Mouse (Mus musculus): ENCODE measurements around the gene Syt5.
A peak's percentile ranks its signal among the peaks of the same experiment; 100 is the strongest.

The Syt5 gene

DNA sequence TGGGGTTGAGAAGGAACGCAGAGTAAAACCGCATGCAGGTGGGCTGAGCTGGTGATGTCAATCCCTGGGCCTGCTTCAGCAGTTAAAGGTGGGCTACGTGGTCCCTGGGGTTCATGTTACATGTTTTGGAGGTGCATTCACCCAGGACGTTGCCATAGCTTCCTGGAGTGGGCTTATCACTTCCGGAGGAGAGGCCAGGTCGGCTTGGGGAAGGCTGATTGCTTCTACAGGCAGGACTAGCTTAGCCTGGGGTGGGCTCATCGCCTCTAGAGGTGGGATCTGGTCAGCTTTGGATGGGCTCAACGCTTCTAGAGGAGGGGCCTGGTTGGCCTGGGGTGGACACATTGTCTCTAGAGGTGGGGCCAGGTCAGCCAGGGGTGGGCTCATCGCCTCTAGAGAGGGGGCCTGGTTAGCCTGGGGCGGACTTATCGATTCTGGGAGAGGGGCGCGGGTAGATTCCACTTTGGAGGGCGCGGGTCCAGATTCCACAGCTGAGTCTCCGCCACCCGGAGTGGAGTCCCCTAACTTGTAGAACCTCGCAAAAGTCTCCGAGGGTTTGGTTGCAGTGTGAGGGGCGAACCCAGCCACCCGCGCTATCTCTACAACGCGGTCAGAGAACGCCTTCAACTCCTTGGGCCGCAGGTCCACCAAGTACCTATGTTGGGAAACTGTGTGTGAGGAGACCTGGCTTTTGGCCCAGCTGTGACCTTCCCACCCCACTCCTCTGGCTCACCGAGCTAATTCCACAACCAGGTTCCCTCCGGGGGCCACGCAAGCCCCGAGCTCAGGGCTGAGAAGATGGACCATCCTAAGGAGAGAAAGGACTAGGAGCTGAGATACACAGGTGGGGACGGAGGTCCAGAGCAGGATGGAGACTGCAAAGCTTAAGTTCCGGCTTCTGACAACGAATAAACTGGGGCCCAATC, 23.9 kb downstream of the Syt5 start:
- no peak for DNase-seq (ENCODE audit: low spot score in 2 of 2)

DNA sequence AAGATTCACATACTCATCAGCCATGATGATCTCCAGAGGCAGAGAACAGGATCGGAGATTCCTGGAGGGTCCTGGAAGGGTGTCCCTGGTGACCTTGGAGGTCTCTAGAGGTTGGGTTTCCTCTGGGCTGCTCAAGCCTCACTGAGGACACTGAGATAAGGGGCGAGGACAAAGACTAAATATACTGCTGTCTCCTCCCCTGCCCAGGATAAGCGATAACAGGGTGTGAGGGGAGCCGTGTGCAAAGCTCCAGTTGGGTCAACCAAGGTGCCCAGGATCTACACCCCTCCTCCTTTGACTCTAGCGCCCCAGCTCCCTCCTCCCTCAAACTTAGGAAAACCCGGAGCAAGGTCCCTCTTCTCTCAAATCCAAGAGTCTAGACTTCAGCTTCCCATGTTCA, 25.0 kb downstream of the Syt5 start:
- DNase-seq (ENCODE audit: low spot score in 2 of 2) = no peak

DNA sequence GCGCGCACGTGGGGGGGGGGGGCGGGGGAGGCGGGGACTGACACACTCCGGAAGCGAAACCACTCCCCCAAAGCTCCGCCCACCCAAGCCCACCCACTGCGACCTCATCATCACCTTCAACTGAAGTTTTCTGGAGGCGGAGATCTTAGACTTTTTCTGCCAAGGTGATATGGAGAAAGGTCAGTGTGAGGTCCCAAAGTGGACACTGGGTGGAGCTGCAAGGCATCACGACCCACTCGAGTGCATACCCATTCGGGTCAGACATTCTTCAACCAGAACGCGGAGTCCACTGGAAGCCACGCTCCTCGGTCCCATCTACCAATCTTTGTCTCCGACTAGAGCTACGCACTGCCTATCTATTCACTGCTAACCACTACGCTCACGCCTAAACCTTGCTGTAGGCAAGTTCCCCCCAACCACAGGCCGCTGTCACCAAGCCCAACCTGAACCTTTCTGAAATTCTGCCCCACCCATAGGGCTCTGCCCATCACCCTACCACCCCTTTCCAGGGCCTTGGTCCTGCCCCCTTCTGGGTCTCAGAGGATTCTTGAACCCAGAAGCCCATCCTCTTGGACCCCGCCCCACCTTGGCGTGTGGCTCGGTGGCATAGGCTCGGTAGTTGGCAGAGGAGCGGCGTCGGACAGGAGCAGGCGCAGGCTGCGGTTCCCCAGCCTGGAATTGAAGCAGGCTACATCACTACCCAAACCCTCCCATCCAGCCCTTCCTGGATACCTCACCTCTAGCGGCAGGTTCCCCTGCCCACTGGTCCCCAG, 25.9 kb downstream of the Syt5 start:
- no peak for DNase-seq (ENCODE audit: low spot score in 2 of 2)

DNA sequence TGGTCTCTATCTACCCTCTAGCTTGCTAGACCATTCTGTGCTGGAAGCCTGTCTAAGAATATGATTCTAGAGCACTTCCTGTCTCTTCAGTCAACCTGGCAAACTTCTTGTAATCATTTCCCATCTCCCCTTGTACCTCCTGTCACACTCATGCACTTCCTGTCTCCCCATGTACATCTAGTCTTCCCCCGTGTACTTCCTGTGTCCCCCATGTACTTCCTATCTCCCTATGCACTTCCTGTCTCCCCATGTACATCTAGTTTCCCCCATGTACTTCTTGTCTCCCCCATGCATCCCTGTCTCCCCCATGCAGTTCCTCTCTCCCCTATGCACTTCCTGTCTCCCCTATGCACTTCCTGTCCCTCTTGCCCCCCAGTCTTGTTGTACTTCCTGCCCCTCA, 28.9 kb downstream of the Syt5 start:
- DNase-seq (ENCODE audit: low spot score in 2 of 2) = no peak

DNA sequence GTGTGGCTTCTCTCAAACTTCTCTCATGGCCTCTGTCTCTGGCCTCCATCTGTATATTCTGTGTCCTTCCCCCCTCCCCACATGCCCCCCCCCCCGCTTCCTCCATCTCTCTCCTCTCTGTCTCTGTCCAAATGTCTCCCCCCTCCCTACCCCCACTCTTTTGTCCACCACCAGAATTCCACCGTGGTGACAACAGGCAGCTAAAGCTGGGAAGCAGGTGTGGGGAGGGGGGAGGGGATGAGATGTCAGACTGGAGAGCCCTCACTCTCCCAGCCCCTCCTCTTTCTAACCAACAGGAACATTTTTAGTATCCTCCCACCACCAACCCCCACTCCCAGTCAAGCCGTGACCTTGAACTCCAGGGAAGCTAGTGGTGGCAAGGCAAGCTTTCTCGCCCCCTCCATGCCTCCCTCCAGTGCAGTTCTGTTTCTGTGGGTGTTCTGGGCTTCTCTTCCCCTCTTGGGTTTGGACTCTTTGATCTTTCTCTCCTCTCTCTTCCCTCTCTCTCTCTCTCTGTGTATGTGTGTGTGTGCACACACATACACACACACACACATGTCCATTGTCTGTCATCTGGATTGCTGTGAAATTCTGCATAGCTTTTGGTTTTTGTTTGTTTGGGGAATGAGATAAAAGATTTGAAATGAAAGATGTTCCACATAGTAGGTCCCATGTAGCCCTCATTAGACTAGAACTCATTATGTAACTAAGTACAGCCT, 30.9 kb downstream of the Syt5 start, which contains the start of gene Tnnt1:
Gene Tnnt1, minus strand, starts transcription at position 51 of the 719 bp plus-strand sequence.
- no peak for DNase-seq (ENCODE audit: low spot score in 2 of 2)

DNA sequence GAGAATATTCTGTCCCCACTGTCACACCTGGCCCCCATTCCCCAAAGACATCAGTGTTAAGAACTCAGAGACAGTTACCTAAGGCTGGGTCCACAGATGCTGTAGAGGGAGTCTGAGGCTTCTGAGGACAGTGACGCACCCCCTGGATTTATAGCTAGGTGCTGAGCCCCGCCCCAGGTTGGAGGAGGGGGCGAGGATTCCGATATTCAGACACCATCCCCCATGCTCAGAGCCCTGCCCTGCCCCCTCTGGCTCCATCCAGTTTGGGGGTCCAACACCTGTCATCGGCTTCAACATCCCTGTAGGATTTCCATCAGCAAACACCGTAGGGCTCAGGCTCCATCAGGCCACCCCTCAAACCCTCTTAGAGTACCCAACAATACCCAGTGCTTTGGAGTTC, 31.5 kb downstream of the Syt5 start:
- DNase-seq (ENCODE audit: low spot score in 2 of 2) = no peak

DNA sequence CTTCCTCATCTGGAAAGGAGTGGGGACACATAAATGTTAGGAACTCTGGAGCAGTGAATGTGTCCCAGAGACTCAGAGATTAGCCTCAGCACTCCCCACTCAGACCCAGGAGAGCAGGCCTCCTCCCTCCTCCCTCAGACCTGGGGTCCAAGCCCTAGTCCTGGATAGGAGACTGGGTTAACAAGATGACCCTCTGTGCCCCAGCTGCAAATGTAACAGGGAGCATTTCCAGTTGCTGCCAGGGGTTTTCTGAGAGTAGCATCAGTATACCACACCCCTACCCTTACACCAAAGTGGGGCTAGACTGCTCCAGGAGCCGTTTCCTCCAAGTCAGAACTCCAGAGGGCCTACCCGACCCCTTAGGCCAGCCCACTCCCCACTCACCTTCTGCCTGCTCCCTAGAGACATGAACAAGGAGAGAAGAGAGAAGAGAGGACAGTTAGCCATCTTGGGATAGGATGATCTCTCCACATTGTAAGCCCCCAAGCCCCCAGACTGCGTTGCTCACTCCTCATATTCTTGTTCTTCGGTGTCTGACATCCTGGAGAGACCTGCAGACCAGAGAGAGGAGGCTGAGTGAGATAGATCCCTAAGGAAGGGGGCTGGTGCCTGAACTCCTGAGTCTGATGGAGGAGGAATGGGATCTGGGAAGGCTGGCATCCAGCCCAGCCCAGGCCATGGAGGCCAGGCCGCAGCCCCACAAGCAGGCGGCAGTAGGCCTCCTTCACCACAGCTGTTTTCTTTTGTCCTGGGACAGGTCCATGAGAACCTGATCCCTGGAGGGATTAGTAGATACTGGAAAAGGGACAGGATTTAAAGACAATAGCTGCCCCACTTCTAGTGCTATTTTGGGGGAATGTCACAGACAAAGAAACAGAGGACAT, 33.3 kb downstream of the Syt5 start:
- no peak for DNase-seq (ENCODE audit: low spot score in 2 of 2)

DNA sequence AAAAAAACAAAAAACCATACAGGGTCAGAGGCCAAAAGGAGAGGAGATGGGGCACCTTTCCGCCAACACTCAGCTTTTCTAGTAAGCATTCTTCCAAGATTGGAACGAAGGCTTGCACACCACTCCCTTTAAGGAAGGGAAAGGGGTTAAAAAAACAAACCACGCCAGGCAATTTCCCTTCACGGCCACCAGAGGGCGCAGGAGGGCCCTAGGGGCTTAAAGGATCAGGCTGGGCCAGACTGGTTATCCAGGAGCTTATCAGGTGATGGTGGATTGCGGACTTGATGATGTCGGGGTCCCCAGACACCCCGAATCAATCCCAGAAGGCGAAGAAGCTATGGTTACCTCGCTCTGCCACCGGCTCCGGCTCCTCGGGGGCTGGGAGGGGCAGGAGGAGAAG, 34.1 kb downstream of the Syt5 start:
- peak in 1 of 2 experiments; percentile 41 for DNase-seq (ENCODE audit: low spot score in 2 of 2)

DNA sequence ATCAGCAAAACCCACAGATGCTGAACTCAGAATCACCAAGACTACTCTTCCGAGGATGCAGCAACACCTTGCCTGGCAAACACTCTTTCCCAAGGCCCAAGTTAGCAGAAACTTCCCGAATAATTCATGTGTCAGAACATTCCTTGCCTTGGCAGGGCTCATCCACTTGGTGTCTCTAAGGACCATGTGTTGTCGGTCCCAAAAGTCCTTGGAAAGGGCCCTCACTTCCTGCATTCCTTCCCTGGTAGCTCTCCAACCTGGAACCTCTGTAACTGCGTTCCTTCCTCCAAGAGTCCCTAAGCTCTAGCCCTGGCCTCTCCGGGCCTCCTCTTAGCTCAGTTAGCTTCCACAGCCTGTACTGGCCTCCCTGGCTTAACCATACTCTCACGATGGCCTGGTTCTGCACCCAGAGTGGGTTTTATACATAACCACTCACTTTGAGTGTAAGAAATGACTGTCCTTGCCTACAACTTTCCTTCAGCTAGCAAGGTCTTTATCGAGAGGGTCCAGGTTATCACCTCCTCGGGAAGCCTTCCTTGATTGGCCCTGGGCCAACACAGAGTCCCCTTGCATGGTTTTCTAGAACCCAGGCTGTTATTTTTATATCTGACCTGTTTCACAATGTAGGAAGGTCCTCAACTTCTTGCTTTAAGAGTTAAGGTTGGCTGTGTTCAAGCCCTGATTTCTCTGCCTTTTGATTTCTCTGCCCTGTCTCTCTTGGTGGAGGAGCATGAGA, 35.7 kb downstream of the Syt5 start:
- no peak for DNase-seq (ENCODE audit: low spot score in 2 of 2)

DNA sequence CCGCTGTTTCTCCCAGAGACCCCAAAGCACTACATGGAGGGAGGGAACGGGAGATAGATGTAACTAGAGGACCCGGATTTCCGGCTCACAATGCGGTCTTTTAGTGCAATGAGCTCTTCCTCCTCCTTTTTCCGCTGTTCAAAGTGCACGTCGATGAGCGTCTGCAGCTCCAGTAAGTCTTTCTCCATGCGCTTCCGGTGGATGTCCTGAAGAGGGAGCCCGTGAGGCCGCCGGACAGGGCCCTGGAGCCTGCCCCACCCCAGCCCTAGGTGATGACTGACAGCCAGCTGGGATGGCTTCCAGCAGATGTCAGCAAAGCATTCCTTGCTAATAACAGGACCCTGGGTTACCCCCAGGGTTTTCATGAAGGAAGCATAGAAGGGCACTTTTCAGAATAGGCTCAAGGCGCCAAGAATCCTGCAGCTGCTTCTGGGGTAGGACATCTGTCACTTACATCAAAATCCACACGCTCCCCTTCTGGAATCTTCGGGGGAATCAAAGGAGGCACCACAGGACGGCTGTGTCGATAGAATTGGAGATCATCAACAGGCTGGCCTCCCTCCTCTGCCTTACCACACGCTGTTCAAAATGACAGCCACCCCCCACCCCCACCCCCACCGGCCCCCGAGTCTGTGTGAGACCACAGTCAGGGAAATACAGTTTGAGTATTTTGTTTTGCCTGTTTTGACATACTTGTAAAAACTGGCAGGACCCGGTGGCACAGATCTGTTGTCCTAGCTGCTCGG, 37.3 kb downstream of the Syt5 start:
- peak; percentile 33 to 67 for DNase-seq (ENCODE audit: low spot score in 2 of 2)

DNA sequence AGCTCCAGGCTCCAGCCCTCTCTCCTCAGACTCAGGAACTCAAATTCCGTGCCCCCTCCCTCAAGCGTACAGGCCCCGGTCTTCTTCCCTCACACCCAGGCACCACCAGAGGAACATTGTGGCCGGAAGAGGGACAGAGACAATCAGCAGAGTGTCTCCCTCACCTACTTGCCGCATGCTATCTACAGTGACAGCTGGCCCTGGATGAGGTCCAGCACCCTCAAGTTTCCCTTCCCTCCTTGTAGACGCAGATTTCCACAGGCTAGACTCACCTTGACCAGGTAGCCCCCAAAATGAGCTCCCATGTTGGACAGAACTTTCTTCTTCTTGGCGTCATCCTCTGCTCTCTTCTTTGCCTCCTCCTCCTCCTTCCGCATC, 38.6 kb downstream of the Syt5 start:
- DNase-seq (ENCODE audit: low spot score in 2 of 2) = no peak

DNA sequence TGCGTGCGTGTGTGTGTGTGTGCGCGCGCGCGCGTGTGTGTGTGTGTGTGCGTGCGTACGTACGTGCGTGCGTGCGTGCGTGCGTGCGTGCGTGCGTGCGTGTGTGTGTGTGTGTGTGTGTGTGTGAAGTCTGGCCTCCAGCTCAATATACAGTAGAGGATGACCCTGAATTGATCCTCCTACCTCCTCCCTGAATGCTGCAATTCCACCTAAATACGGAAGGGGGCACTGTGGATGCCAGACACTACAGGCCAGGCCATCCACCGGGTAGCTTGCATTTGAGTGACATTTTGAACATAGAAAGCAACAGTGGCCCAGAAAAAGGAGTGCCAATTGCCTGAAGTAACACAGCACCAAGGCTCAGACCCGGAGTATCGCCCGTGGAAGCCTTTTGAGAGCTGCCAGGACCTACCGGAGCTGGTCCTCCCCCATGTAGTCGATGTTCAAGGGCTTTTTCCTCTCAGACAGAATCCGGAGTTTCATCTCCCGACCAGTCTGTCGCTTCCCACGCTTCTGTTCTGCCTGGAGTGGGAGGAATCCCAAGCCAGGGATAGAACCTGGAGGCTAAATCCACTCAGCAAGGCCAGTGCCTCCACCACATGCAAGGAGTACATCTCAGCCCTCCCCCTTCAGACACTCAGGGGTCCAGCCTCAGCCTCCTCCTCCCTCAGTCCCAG, 39.1 kb downstream of the Syt5 start:
- no peak for DNase-seq (ENCODE audit: low spot score in 2 of 2)

DNA sequence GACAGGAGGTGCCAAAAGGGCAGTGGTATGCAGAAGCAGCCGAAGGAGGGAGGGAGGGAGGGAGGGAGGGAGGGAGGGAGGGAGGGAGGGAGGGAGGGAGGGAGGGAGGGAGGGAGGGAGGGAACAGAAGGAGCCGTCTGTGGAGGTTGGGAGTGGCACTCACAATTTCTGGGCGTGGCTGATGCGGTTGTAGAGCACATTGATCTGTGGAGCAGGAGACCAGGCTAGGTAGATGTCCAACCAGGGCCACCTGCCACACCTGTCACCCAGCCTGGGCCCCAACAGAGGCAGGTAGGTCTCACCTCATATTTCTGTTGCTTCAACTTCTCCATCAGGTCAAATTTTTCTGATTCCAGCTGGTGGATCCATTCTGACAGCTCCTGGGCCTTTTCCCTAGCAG, 40.1 kb downstream of the Syt5 start:
- no peak for DNase-seq (ENCODE audit: low spot score in 2 of 2)

DNA sequence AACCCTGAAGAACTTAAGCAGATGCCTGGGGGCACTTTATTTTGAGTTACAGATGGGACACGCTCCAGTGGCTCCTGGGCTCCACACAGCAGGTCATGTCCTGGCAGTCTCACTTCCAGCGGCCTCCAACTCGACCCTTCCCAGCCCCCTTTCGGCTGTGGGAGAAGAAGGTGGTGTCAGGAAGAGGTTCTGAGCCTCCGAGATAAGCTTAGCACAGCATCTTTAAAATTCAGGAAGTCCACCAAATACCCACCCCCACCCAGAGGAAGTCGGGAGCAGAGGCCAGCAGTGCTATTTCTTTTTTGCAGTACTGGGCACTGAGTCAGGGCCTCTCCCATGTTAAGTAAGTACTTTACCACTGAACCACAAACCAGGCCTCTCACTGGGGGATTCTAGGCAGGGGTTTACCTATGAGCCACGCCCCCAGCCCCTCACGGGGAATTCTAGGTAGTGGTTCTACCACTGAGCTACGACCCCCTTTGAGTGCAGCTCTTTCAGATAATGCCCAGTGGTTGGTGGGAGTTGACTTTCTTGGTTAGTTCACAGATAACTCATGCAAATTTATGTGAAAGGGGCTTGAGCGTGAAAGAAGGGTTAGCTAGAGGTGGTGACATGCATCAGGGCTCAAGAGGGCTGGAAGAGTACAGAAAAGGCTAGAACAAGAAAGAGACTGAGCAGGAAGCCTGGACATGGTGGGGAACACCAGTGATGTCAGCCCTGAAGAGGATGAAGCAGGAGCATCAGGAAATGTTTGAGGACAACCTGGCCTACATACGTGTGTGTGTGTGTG, 42.5 kb downstream of the Syt5 start:
- no peak for DNase-seq (ENCODE audit: low spot score in 2 of 2)

DNA sequence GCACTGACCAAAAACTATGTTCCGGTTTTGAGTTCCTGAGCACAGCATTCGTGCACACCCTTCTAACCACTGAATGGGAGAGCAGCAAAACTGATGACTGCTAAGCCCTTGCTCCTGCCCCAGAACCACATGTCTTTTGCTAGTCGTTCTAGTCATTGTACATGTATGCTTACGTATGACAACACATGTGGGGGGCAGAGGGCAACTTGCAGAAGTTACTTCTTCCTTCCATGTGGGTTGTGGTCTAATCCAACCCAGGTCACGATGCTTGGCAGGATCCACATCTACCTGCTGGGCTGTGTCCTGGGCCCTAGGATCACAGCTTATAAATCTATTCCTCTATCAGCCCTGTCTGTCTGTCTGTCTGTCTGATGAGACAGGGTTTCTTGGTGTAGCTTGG, 43.5 kb downstream of the Syt5 start:
- no peak for DNase-seq (ENCODE audit: low spot score in 2 of 2)

DNA sequence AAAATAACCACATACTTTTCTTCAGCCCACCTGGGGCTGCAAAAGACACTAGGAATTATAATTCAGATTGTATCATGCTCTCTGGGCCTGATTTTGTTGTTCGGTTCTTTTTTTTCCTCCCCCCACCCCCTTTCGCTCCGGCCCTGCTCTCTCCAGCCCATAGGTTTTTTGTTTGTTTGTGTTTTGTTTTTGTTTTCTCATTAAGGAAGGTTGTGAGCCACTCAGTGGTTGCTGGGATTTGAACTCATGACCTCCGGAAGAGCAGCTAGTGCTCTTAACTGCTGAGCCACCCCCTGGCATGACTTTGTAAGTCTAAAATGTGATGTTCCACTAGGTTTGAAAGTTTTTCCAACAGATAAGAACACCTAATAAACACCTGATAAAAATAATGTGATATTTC, 44.2 kb downstream of the Syt5 start:
- no peak for DNase-seq (ENCODE audit: low spot score in 2 of 2)

DNA sequence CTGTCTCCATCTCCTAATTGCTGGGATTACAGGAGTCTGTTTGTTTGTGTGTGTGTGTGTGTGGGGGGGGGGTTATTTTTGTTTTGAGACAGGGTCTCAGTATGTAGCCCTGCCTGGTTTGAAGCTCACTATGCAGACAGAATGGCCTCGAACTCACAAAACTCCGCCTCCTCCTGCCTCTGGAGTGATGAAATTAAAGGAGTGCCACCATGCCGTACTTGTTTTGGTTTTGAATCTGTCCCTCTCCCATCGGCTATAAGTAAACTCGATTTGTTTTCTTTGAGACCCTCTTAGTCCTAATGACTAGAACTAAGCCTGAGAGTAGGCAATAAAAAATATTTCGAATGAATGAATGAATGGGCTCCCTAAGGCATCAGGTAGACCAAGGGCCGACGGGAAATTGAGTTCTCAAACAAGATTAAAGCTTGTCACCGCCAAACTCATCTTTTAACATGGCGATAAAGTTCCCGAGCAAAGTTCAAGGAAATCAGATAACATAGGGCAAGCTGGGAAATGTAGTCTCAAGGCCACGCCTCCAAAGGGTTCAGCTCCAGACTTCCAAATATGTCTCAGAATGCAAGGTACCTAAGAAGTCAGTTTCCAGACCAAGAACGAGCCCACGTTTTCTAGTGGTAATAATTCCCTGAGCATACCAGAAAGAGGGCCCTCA, 44.8 kb downstream of the Syt5 start:
- DNase-seq (ENCODE audit: low spot score in 2 of 2) = no peak

Data from spleen, postnatal 14 days (tissue).